Comparison of ENCODE assay signal across 32 mouse cellular contexts in the genomic region with DNA sequence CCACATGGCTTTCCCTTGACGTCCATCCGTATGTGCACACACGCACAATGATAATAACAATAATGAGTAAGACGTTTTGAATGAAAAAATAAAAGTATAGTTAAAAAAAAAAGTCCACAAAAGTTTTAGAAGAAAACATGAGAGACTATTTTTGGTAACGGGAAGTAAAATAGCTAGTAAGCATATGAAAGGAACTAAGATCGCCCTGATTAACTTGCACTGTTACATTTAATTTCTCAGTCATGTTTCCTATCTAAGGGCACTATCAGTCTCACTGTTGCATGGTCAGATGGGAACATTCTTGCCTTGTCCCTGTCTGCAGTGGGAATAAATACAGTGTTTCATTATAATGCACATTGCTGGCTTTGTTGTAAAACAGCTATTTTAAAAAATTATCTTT.
"Had no signal": no experiment of that assay in that cellular context is flagged by ENCODE, and none has a peak within 500 bp of the region (broad histone marks: within the 10 kb centered on the region; RNA-seq: fewer than 3 reads in every experiment).

No protein-coding gene starts in this region.

- H3K4me3 ChIP-seq: heart, embryonic 12.5 days; heart, embryonic 13.5 days; heart, embryonic 15.5 days; hindbrain, embryonic 12.5 days; hindbrain, embryonic 15.5 days; intestine, embryonic 15.5 days; kidney, embryonic 15.5 days; layer of hippocampus, adult 2 months had no signal

- H3K27ac ChIP-seq: hindbrain, embryonic 12.5 days; hindbrain, embryonic 15.5 days; hindbrain, postnatal 0 days; intestine, embryonic 15.5 days; kidney, postnatal 0 days; layer of hippocampus, adult 2 months had no signal

- H3K36me3 ChIP-seq: heart, embryonic 10.5 days; heart, embryonic 12.5 days; heart, embryonic 13.5 days; heart, embryonic 15.5 days; hindbrain, embryonic 12.5 days; hindbrain, embryonic 15.5 days; intestine, embryonic 15.5 days; kidney, embryonic 15.5 days had no signal

- H3K9me3 ChIP-seq: heart, embryonic 10.5 days; heart, embryonic 12.5 days; heart, embryonic 13.5 days; heart, embryonic 15.5 days; hindbrain, embryonic 12.5 days; hindbrain, embryonic 15.5 days; intestine, embryonic 15.5 days; kidney, embryonic 15.5 days had no signal

- H3K9ac ChIP-seq: heart, embryonic 12.5 days; heart, embryonic 13.5 days; heart, embryonic 15.5 days; hindbrain, embryonic 12.5 days; hindbrain, embryonic 14.5 days; hindbrain, embryonic 15.5 days; intestine, embryonic 15.5 days; kidney, embryonic 15.5 days had no signal

- H3K4me2 ChIP-seq: heart, embryonic 12.5 days; heart, embryonic 15.5 days; hindbrain, embryonic 15.5 days; intestine, embryonic 15.5 days had no signal

- DNase-seq: heart, postnatal 10 days; heart, postnatal 14 days; heart, postnatal 36 days; heart, postnatal 4 days; kidney, adult 11 months; kidney, adult 18-20 months; kidney, adult 2 months; kidney, adult 8-10 months; kidney, adult 9 months; kidney, postnatal 10 days; kidney, postnatal 14 days; kidney, postnatal 25 days; kidney, postnatal 36 days; kidney, postnatal 4 days; layer of hippocampus, adult 9-11 months; layer of hippocampus, postnatal 36 days had no signal

- H3K27me3 ChIP-seq: heart, embryonic 12.5 days; heart, embryonic 15.5 days; intestine, embryonic 15.5 days had no signal

- ATAC-seq: hindbrain, embryonic 16.5 days; hindbrain, postnatal 0 days; inflammation-experienced regulatory T-cells, adult 6 months; intestine, embryonic 15.5 days; intestine, embryonic 16.5 days; intestine, postnatal 0 days had no signal
